Mouse (Mus musculus) limb, embryonic 14.5 days (tissue): Measurements from ENCODE around the gene Cyp2s1. TPM values are rescaled to one million over a fixed set of nuclear protein-coding genes. Genes with fewer than 3 reads are reported as not detected.

ENCODE experiments used
- ATAC-seq: fragments of 200-750 bp; cut with Nextera tagmentation; 2 replicates; pipeline ENCODE4 v1.8.0; 2017; ENCODE audit warnings: low read depth, moderate number of reproducible peaks, moderate TSS enrichment; ENCODE audit not compliant: low FRiP score
- DNase-seq: peaks from one replicate; pipeline ENCODE4 v3.0.0-alpha.2; 2015; ENCODE audit warnings: low spot score
- H3K27ac ChIP-seq: fragments of 300-500 bp; sonication (generic); replicated peaks from 2 replicates; pipeline ENCODE4 v1.5.1; 2014; ENCODE audit warnings: low read depth, mild to moderate bottlenecking, low read length, moderate library complexity, mixed read lengths
- H3K27me3 ChIP-seq: fragments of 300-500 bp; sonication (generic); 2 replicates; pipeline ENCODE4 v1.6.1; 2014; ENCODE audit warnings: low read length, mixed read lengths; ENCODE audit not compliant: control insufficient read depth, insufficient read depth
- H3K36me3 ChIP-seq: fragments of 300-500 bp; sonication (generic); 2 replicates; pipeline ENCODE4 v1.6.1; 2014; ENCODE audit warnings: mild to moderate bottlenecking, low read length, moderate library complexity, mixed read lengths; ENCODE audit not compliant: control insufficient read depth, insufficient read depth
- H3K4me1 ChIP-seq: fragments of 300-500 bp; sonication (generic); 2 replicates; pipeline ENCODE4 v1.6.1; 2014; ENCODE audit warnings: antibody characterized with exemption, low read length, mixed read lengths; ENCODE audit not compliant: control insufficient read depth, insufficient read depth
- H3K4me2 ChIP-seq: fragments of 300-500 bp; sonication (generic); replicated peaks from 2 replicates; pipeline ENCODE4 v1.6.1; 2014; ENCODE audit warnings: low read depth, mild to moderate bottlenecking, low read length, moderate library complexity; ENCODE audit not compliant: severe bottlenecking
- H3K4me3 ChIP-seq: fragments of 300-500 bp; sonication (generic); replicated peaks from 2 replicates; pipeline ENCODE4 v1.5.1; 2014; ENCODE audit warnings: low read length
- H3K9ac ChIP-seq: fragments of 300-500 bp; sonication (generic); 2 replicates; pipeline ENCODE4 v1.6.1; 2014; ENCODE audit warnings: mild to moderate bottlenecking, low read depth, low read length, moderate library complexity; ENCODE audit not compliant: severe bottlenecking
- H3K9me3 ChIP-seq: fragments of 300-500 bp; sonication (generic); 2 replicates; pipeline ENCODE4 v1.6.1; 2016; ENCODE audit warnings: low read length; ENCODE audit not compliant: control insufficient read depth
- POLR2A ChIP-seq: fragments of 200-500 bp; IDR thresholded peaks from 2 replicates; pipeline ENCODE4 v1.8.0; 2012; ENCODE audit warnings: inconsistent platforms, mild to moderate bottlenecking, moderate library complexity, borderline replicate concordance; ENCODE audit not compliant: insufficient read depth, insufficient read length; ENCODE audit errors: extremely low read depth
- WGBS: fragments of 180-500 bp; shearing (Covaris S2); extraction: QIAGEN DNeasy Blood & Tissue Kit; methylation state at CpG from one replicate; pipeline ENCODE4 v1.1.7; 2014; 5-methylcytosine and 5-hydroxymethylcytosine counted together
- polyA plus RNA-seq, 2 experiments: library from polyadenylated mRNA; depleted of rRNA in 1 of 2; stranded (reverse) in 1 of 2; unstranded in 1 of 2; fragments of >200 nt; fragmentation: Nextera tagmentation in 1 of 2; extraction: Ambion mirVana in 1 of 2; gene quantifications; 2 replicates each; pipeline versions ENCODE4 v1.2.1 to v1.2.3; 2012 to 2014

Gene Cyp2s1
- polyA plus RNA-seq, 2 experiments, result 1.6 to 2.6 TPM

- Histone ChIP-seq H3K4me3 (peak overlapping the region; percentile 23), H3K27me3 (no peaks in the 10 kb centered on the region), H3K27ac (peak overlapping the region; percentile 61), H3K4me1 (peaks cover 12% of the 10 kb centered on the region), H3K36me3 (no peaks in the 10 kb centered on the region), H3K9me3 (no peaks in the 10 kb centered on the region), H3K4me2 (peak overlapping the region; percentile 47), H3K9ac (peak overlapping the region; percentile 18; the same call in 1 of the 2 replicates)
- DNase-seq (peak; percentile 88), ATAC-seq (peak; percentile 87)
- peak; percentile 19; the same call in 1 of the 2 replicates for TF ChIP-seq POLR2A
- WGBS, result 23% methylated on average over 24 of the region's 24 CpGs
These were observed 14.2 kb downstream of the Cyp2s1 start for GRCm38 (mm10) chr7:25802241-25803125.

- H3K4me1 ChIP-seq, result peaks cover 12% of the 10 kb centered on the region
- H3K27ac ChIP-seq, result no peak overlapping the region
- DNase-seq (no peak), ATAC-seq (no peak)
- H3K4me3 ChIP-seq, result no peak overlapping the region
- H3K9ac ChIP-seq, result no peak overlapping the region
- no peak for TF ChIP-seq POLR2A
- H3K27me3 ChIP-seq, result no peaks in the 10 kb centered on the region
- H3K36me3 ChIP-seq, result no peaks in the 10 kb centered on the region
- H3K9me3 ChIP-seq, result no peaks in the 10 kb centered on the region
- WGBS, result 93% methylated on average over 6 of the region's 6 CpGs
- no peak overlapping the region for H3K4me2 ChIP-seq
These were observed 15.7 kb downstream of the Cyp2s1 start for GRCm38 (mm10) chr7:25801031-25801430.

GRCm38 (mm10) chr7:25799369-25799768 lies 17.3 kb downstream of the Cyp2s1 start:
- H3K9ac ChIP-seq, result no peak overlapping the region
- H3K9me3 ChIP-seq, result no peaks in the 10 kb centered on the region
- no peak for DNase-seq
- H3K27ac ChIP-seq, result no peak overlapping the region
- H3K36me3 ChIP-seq, result no peaks in the 10 kb centered on the region
- no peak for TF ChIP-seq POLR2A
- no peak for ATAC-seq
- H3K4me2 ChIP-seq, result no peak overlapping the region
- no peak overlapping the region for H3K4me3 ChIP-seq
- peaks cover 12% of the 10 kb centered on the region for H3K4me1 ChIP-seq
- H3K27me3 ChIP-seq, result no peaks in the 10 kb centered on the region
- WGBS, result 83% methylated on average over 1 of the region's 1 CpGs

GRCm38 (mm10) chr7:25798540-25798939 lies 18.2 kb downstream of the Cyp2s1 start:
- Histone ChIP-seq H3K9ac (no peak overlapping the region), H3K4me1 (peaks cover 12% of the 10 kb centered on the region), H3K4me2 (no peak overlapping the region), H3K27ac (no peak overlapping the region), H3K9me3 (no peaks in the 10 kb centered on the region), H3K27me3 (no peaks in the 10 kb centered on the region), H3K4me3 (no peak overlapping the region), H3K36me3 (no peaks in the 10 kb centered on the region)
- no peak for ATAC-seq
- no peak for DNase-seq
- no peak for TF ChIP-seq POLR2A
- 85% methylated on average over 2 of the region's 2 CpGs for WGBS

GRCm38 (mm10) chr7:25794775-25795174 lies 21.9 kb downstream of the Cyp2s1 start:
- Histone ChIP-seq H3K9ac (no peak overlapping the region), H3K36me3 (no peaks in the 10 kb centered on the region), H3K4me1 (no peaks in the 10 kb centered on the region), H3K9me3 (no peaks in the 10 kb centered on the region), H3K4me3 (no peak overlapping the region), H3K27ac (no peak overlapping the region), H3K27me3 (no peaks in the 10 kb centered on the region), H3K4me2 (no peak overlapping the region)
- no peak for ATAC-seq
- TF ChIP-seq POLR2A, result no peak
- WGBS, result 83% methylated on average over 8 of the region's 8 CpGs
- no peak for DNase-seq
